Mouse (Mus musculus) embryonic stem cell, embryonic (primary cell): ENCODE results near the gene Myef2.
"Not testable (repeated sequence)": the region's sequence is repeated elsewhere in the genome, so short reads cannot be mapped to it uniquely, and the experiment has no call there.

ENCODE experiments used
- CTCF ChIA-PET, 4 experiments: fragments of 300-600 bp in 2 of 4; fragments of 350-600 bp in 2 of 4; sonication (Branson Sonifier 250); formaldehyde crosslinking; loops; one replicate each; lab custom pipeline; 2022; ENCODE audit warnings: inconsistent platforms in 2 of 4; lab: Charles Lee
- POLR2A ChIA-PET, 4 experiments: fragments of 300-600 bp in 2 of 4; fragments of 350-600 bp in 2 of 4; sonication (Branson Sonifier 250); formaldehyde crosslinking; loops; one replicate each; lab custom pipeline; 2022; ENCODE audit warnings: antibody characterized with exemption in 4 of 4, inconsistent platforms in 1 of 4; lab: Charles Lee

Myef2 gene

DNA sequence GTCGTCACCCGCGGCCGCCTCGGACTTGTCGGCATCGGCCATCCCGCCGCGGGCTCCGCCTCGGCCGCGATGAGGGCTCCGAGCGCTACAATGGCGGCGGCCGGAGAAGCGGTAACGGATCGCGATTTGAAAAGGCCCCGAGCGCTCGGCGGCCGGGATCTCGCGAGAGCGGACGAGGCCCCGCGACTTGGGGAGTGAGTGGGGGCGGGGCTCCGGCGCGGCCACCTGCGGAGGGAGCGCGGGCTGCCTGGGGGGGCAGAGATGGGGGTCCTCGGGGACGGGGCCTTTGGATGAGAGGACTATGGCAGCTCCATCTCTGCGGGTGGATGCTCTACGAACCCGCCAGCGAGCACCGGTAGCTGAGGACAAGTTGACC lies at the start of gene Myef2:
TSS of gene Myef2 (minus strand) at position 185 of the 376 bp plus-strand sequence.
- CTCF ChIA-PET = no interaction called here
- POLR2A ChIA-PET = interaction anchor here (0.6 to 2.4 kb wide), 26 partner anchors 8 to 1656 kb away, joined by 3 to 12 read pairs (median 3); partner anchors contain the start of genes Ctxn2 (in 1 of the 4), Dut (in 1 of the 4) and Slc24a5 (in 1 of the 4)

DNA sequence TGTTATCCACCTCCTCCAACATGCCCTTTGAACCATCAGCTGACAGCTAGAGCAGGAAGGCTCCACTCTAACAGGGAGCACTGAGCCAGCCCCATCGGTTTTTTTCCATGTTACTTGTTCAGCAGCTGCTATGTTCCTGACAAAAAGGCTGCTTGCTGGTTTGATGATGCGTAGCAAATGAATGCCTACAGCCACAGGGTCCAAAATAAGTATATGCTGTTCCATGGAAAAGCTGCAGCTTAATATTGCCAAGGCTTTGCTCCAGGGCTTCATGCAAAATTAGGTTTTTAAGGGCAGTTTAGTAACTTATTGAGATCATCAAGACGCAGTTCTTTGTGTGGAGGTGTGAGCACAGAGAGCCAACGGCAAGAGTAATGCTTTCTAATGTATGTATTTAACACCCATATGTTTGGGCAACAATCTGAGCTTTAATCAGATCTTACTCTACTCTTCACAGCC lies 38.6 kb upstream of the Myef2 start:
- CTCF ChIA-PET = interaction anchor here in 1 of 4 experiments (0.8 kb wide), 1 partner anchor 21 kb away, joined by 3 read pairs; no protein-coding TSS in a partner anchor
- POLR2A ChIA-PET = interaction anchor here in 1 of 4 experiments (1.4 kb wide), 1 partner anchor 11 kb away, joined by 4 read pairs; no protein-coding TSS in a partner anchor

DNA sequence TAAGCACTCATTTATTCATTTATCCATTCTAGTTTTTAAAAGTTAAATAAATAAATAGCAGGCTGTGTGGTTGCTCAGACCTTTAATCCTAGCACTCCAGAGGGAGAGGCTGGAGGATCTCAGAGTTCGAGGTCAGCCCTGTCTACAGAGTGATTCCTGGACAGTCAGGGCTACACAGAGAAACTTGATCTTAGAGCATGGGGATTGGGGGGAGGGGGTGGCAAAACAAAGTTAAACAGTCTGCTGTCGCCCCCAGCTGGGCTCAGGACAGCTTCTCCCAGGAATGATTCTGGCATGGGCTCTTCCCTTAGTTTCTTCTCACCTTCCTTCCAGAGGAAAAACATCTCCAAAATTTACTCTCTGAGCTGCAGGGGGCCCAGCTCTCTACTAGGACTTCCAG lies 32.0 kb upstream of the Myef2 start:
- POLR2A ChIA-PET = interaction anchor here in 1 of 4 experiments (1.2 kb wide), 1 partner anchor 32 kb away, joined by 3 read pairs; the partner anchor contains the start of gene Myef2

DNA sequence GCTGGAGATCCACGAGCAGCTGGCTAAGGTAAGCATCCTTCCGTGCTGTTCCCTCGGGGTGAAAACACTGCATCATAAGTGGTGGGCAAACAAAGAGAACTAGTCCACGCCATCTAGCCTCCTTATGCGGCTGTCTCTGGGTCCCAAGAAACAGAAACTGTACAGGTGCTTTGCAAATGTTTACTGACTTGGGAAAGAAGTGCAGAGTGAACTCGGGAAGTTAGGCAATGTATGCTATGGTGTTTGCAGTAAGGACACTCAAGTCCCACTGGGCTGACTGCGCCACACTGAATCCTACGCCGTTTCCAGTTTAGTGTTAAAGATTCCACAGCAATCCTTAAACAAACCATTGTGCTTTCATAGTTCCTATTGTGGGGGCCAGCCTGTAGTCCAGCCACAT lies 30.8 kb upstream of the Myef2 start:
- ChIA-PET CTCF (no interaction called here), POLR2A (interaction anchor here in 1 of 4 experiments (0.6 to 1.0 kb wide), 2 partner anchors 9 to 101 kb away, joined by 3 to 9 read pairs; no protein-coding TSS in a partner anchor)

More for the DNA sequence above, 32.0 kb upstream of the Myef2 start:
- CTCF ChIA-PET = no interaction called here

DNA sequence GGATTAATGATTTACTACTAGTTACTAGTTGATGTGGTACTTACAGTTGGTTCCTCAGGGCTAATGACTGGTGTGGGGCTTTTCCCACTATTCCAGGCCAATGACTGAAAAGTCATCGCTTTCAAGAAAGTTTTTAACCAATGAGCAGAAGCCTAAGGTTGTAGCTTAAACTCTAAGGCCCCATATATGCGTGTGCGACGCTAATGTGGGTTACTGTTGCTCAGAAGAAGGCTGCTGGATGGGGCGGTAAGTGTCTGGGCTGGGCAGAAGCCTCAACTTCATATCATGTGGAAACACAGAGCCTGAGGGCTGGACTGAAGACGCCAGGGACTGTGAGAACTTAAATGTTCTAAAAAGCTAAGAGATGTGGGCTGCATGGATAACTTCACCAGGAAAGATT lies 28.9 kb upstream of the Myef2 start, which contains the start of gene Slc12a1:
TSS of gene Slc12a1 (plus strand) at position 118 of the 400 bp plus-strand sequence.
- ChIA-PET POLR2A (interaction anchor here in 1 of 4 experiments (0.9 kb wide), 1 partner anchor 28 kb away, joined by 3 read pairs; no protein-coding TSS in a partner anchor), CTCF (no interaction called here)

DNA sequence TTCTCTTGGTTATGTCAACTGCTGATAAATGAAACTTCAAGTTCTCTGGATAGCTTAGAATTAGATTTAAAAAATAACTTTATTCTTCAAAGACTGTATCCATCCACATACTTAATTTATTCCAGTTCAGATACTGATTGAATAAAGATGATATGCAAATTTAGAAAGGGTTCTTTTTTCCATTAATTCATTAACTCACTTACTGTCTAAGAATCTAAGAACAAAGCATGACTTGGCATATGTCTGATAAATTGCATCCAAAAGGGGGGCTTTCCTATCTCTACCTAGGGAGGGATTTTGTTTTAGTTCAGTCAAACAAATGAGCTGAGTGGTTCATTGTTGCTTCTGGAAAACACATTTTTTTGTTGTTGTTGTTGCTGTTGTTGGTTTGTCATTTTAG lies 18.9 kb upstream of the Myef2 start:
- CTCF ChIA-PET = interaction anchor here in 1 of 4 experiments (1.0 kb wide), 1 partner anchor 18 kb away, joined by 4 read pairs; no protein-coding TSS in a partner anchor

DNA sequence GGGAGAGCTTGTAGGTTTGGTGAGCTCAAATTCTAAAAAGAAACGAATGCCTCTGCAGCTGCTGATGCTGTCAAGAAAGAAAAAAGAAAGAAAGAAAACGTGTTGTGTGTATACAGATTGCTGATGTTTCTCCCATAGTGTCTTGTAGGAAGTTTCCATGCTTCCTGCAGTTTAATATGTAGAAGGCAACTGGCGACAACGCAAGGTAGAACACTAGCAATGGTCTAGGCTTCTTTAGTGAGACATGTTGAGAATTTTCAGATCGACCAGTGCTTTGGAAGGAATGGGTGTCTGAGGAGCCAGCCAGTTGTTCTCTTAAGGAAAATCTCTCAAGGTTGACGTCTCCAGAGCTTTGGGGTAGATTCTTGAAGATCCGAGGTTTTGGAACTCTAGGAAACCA lies 13.4 kb upstream of the Myef2 start:
- POLR2A ChIA-PET = interaction anchor here in 1 of 4 experiments (1.9 kb wide), 1 partner anchor 13 kb away, joined by 11 read pairs; the partner anchor contains the start of gene Myef2
- CTCF ChIA-PET = interaction anchor here in 1 of 4 experiments (1.2 kb wide), 1 partner anchor 52 kb away, joined by 3 read pairs; no protein-coding TSS in a partner anchor

More for the DNA sequence above, 18.9 kb upstream of the Myef2 start:
- POLR2A ChIA-PET = interaction anchor here in 1 of 4 experiments (1.1 kb wide), 1 partner anchor 9 kb away, joined by 3 read pairs; no protein-coding TSS in a partner anchor

DNA sequence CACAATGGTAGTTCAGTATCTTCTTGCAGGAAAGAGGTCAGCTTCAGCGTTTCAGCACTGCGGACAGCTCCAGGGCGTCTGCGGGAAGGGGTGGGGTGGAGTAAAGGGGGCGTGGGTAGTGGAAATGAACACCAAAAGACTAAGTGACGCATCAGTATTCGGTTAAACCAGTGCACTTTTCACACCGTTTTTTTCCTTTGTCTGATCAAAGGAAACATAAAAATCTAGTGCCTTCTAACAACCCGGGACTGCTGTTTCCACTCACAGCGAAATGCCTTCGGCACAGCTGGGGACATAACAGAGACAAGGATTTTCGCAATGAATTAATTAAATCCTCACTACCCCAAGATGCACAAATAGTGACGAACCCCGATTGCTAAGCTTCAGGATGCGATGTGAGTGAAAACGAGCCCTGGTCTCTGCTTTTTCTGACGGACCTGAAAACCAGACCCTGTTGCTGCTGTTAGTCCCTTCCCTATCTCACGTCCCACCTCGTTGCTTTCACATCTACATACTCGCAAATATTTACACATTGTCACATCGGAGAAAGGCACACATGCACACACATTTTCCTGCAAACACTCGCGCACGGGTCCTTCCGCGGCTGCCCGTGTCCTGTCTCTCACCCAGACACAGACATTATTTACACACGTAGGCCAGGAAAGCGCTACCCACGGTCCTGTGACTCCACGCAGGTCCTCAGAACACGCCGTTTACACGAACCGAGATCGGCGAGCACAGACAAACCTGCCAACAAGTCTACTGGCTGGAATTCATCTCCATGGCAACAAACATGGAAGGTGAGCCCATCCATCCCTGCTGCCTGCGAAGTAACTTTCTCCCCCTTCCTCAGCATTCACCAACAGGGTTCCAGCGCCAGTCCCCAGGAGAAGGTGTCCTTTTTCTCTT lies 12.7 kb upstream of the Myef2 start, which contains the start of gene Ctxn2:
TSS of gene Ctxn2 (plus strand) at position 790 of the 909 bp plus-strand sequence.
- POLR2A ChIA-PET = interaction anchor here in 1 of 4 experiments (1.9 kb wide), 1 partner anchor 13 kb away, joined by 11 read pairs; the partner anchor contains the start of gene Myef2
- CTCF ChIA-PET = interaction anchor here in 2 of 4 experiments (0.6 to 1.2 kb wide), 3 partner anchors 53 to 166 kb away, joined by 3 to 5 read pairs (median 3); no protein-coding TSS in a partner anchor

DNA sequence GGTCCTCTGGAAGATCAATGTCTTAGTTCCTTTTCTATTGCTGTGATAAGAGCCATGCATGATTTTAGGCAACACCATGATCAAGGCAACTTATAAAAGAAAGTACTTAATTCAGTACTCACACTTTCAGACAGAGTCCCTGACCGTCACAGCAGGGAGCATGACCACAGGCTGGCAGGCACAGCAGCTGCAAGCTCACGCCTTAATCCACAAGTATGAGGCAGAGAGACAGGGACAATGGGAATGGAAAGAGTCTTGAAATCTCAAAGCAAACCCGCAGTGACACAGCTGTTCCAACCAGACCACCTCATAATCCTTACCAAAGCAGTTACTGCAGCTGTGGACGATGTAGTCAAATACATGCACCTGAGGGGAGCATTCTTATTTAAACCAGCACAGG lies 10.7 kb upstream of the Myef2 start:
- ChIA-PET CTCF (no interaction called here), POLR2A (interaction anchor here in 1 of 4 experiments (1.0 kb wide), 1 partner anchor 10 kb away, joined by 3 read pairs; no protein-coding TSS in a partner anchor)

DNA sequence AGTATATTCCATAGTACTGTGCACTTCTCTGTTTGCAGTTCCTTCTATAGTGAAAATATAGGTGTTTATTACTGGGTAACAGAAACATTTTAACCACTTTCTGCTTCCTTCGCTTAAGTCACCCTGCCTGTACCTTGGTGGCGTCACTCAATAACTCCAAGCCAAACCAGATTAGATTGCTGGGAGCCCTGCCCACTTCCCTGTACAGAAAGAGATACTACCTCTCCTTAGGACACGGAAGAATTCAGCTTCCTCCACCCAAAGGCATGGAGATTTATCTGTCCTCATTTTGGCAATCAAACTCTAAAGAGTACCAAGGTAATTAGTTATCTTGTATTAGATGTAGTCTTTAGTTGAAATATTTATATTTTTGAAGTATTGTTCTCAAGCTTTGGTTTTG lies 3.3 kb upstream of the Myef2 start:
- POLR2A ChIA-PET = no interaction called here
- CTCF ChIA-PET = no interaction called here

DNA sequence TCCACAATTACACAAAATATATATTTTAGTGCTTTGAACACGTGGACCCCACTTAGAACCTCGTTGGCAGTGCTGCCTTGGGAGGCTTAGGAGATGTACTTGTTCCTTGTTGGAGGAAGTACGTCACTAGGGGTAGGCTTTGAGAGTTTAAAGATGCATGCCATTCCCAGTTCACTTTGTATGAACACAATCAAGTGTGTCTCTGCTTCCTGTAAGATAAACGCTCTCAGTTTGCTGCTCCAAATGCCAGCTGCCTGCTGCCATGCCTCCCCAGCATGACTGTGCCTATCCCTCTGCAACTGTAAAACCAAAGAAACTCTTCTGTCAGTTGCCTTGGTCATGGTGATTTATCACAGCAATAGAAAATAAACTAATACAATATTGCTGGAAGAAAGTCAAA lies 2.4 kb upstream of the Myef2 start:
- POLR2A ChIA-PET = interaction anchor here in 1 of 4 experiments (1.1 kb wide), 1 partner anchor 10 kb away, joined by 3 read pairs; no protein-coding TSS in a partner anchor

DNA sequence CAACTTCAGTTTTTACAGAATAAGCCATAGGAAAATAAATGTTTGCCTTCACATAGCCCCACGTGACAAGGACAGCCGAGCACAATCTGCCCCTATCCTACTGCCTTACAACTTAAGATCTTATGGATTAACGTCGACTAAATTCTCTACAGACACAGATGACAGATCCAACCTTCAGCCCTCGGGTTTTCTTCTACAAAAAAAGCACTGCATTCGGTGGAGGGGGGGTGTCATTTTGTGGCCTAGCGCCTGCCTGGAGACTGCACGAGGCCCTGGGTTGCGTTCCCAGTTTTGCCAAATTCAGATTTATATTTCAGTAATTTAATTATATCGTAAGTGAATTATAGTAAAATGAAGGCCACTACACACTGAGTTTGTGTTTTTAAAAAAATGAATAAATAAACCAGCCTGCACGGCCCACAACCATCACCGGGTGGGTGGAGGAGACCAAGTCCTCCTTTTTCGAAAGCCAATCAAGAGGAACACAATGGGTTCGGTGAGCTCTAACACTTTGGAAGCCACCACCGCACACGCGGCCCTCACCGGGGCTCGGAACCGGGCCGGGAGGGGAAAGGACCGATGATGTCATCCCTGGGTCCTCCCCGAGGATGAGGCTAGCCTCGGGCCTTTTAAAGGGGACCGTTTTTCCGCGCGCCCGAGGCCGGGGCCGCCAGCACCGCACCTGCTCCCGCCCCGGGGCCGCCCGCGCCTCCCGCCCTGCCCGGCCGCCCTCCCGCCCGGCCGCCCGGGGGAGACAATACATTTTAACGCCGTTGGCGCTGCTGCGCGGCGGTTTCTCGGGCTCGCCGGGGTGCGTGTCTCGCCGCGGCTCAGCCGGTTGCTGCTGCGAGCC lies 611 bp downstream of the Myef2 start:
- CTCF ChIA-PET = no interaction called here

More for the DNA sequence above, 2.4 kb upstream of the Myef2 start:
- CTCF ChIA-PET = no interaction called here

DNA sequence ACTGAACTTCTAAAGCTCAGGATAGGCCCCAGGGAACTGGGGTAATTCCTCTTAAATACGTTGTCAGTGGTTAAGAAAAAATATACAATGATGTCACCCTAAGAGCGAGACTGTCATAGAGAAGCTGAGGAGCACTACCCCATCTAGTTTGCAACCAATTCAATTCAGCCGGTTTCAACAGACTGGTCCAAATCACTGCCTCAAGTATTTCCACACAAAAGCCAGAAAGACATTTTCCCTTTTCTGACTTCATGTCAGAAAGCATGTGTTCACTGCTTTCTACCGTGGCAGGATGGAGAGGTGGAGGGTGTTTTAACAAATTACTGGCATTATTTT lies 1.2 kb downstream of the Myef2 start:
- ChIA-PET POLR2A (interaction anchor here in 2 of 4 experiments (0.5 to 1.4 kb wide), 5 partner anchors 10 to 131 kb away, joined by 3 to 8 read pairs (median 4); no protein-coding TSS in a partner anchor), CTCF (no interaction called here)

More for the DNA sequence above, 611 bp downstream of the Myef2 start:
- POLR2A ChIA-PET = interaction anchor here in 3 of 4 experiments (0.6 to 2.4 kb wide), 11 partner anchors 8 to 131 kb away, joined by 3 to 11 read pairs (median 3); partner anchors contain the start of gene Ctxn2 (in 1 of the 3)

DNA sequence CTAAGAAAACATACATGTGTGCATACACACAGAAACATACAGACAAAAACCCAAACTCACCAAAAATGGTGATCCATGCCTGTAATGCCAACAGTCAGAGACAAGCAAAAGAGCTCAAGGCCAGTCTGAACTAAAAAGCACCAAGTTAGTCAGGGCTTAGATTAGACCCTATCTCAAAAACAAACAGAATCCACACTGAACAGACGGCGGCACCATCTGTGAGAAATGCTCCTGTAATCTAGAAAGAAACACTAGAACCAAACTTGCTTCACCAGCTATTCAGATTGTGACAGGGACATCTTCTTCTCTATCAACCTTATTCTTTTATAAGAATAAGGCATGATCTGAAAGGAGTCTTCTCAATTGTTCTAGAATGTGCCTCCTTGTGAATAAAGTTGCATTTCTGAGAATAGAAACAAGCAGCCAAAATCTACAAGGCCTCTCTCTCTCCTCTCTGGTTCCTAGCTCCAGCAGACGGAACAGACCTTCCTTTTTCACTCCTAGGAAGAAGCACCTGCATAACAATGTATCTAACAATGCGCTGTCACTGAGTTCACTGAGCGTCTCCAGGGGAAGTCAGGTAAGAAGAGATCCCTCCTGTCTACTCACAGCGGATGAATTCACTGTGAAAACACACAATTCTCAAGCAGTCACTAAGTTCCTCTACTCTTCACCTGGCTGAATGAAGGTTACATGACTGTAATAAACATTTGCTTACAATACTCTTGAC lies 3.9 kb downstream of the Myef2 start:
- ChIA-PET POLR2A (interaction anchor here in 2 of 4 experiments (0.9 to 2.1 kb wide), 8 partner anchors 9 to 137 kb away, joined by 3 to 16 read pairs (median 4); no protein-coding TSS in a partner anchor), CTCF (no interaction called here)

DNA sequence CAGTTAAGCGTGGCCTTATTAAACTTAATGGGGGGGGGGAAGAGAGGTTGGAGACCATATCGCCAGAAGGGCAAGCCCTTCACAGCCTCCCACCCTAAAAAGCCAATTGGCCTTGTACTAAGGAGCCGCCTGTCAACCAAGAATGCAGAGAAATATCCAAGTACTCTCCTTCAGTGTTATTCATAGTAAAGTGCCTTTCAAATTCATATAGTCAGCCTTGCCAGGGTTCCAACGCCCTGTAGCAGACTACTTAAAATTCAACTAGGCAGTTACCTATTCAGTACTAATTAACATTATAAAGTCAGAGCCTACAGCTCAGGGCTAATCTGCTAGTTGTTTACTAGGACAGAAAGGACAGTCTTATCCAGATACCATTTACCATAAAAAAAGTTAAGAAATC lies 16.9 kb downstream of the Myef2 start:
- CTCF ChIA-PET = not testable (repeated sequence)
- POLR2A ChIA-PET = interaction anchor here in 1 of 4 experiments (0.7 kb wide), 1 partner anchor 166 kb away, joined by 3 read pairs; no protein-coding TSS in a partner anchor

DNA sequence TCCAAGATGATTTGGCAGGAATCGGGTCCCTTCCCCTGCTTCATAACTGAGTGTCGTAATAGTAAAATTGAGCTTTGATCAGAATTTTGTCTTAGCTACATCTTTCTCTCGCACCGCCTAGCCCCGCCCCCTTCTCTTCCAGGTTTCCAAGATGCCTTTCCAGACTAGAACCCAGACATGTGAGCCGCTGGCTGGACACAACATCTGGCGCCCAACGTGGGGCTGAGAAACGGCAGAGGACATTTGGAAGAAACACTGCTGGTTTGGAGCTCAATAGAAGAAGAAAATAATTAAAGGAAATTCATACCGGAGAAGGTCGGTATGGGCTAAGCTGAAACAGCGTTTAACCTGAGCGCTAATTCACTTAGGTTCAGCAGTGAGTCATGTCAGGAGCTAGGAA lies 19.0 kb downstream of the Myef2 start:
- CTCF ChIA-PET = not testable (repeated sequence)
- POLR2A ChIA-PET = interaction anchor here in 1 of 4 experiments (0.7 to 1.9 kb wide), 7 partner anchors 8 to 17 kb away, joined by 3 to 8 read pairs (median 5); no protein-coding TSS in a partner anchor

DNA sequence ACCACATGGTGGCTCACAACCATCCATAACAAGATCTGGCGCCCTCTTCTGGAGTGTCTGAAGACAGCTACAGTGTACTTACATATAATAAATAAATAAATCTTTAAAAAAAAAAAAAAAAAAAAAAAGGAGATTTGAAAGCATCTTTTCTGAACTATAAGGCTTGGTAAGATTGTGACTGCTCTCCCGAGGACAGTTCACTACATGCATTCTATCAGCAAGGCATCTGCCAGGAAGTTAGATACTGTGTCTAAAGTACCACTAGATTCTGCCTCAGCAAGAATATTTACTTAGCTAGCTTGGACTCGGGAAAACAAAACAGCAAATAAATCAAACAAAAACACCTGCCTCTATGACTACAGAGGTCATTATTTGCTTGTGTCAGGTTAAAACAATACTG lies 31.3 kb downstream of the Myef2 start:
- CTCF ChIA-PET = interaction anchor here in 2 of 4 experiments (0.6 kb wide), 5 partner anchors 21 to 991 kb away, joined by 3 to 10 read pairs (median 3); no protein-coding TSS in a partner anchor
- POLR2A ChIA-PET = not testable (repeated sequence)
